Mouse (Mus musculus) small intestine, adult 2 months (tissue): ENCODE results near the gene Pard3.

ENCODE experiments used
- CTCF ChIP-seq: fragments of 200-500 bp; IDR thresholded peaks from 2 replicates; pipeline ENCODE4 v1.5.1; 2012; ENCODE audit warnings: low read depth, mild to moderate bottlenecking, control low read depth, inconsistent platforms, low read length, moderate library complexity, mixed read lengths; ENCODE audit not compliant: insufficient replicate concordance, insufficient read length; ENCODE audit errors: extremely low read depth
- POLR2A ChIP-seq: fragments of 200-500 bp; IDR thresholded peaks from 2 replicates; pipeline ENCODE4 v1.6.1; 2012; ENCODE audit warnings: low read depth, mild to moderate bottlenecking, control low read depth, inconsistent platforms, low read length, moderate library complexity

GRCm38 (mm10) chr8:127226996-127227395 is 163.3 kb downstream of the Pard3 start:
- TF ChIP-seq POLR2A = no peak
- TF ChIP-seq CTCF = no peak
